Mouse (Mus musculus) megakaryocyte, embryonic 14.5 days (primary cell): ENCODE measurements around the gene Hexdc.

Experiments
- FLI1 ChIP-seq: IDR thresholded peaks from 2 replicates; pipeline ENCODE4 v1.6.1; 2012; ENCODE audit warnings: low read length, inconsistent platforms, mixed read lengths
- GATA1 ChIP-seq: IDR thresholded peaks from 3 replicates; pipeline ENCODE4 v1.6.1; 2012; ENCODE audit warnings: mixed read lengths, low read length, inconsistent platforms, borderline replicate concordance

GRCm38 (mm10) chr11:121198622-121199021 lies 5.6 kb upstream of the Hexdc start:
- TF ChIP-seq GATA1 (no peak), FLI1 (no peak)
